Mouse (Mus musculus): Measurements from ENCODE around the gene Best1.

Best1 gene

DNA sequence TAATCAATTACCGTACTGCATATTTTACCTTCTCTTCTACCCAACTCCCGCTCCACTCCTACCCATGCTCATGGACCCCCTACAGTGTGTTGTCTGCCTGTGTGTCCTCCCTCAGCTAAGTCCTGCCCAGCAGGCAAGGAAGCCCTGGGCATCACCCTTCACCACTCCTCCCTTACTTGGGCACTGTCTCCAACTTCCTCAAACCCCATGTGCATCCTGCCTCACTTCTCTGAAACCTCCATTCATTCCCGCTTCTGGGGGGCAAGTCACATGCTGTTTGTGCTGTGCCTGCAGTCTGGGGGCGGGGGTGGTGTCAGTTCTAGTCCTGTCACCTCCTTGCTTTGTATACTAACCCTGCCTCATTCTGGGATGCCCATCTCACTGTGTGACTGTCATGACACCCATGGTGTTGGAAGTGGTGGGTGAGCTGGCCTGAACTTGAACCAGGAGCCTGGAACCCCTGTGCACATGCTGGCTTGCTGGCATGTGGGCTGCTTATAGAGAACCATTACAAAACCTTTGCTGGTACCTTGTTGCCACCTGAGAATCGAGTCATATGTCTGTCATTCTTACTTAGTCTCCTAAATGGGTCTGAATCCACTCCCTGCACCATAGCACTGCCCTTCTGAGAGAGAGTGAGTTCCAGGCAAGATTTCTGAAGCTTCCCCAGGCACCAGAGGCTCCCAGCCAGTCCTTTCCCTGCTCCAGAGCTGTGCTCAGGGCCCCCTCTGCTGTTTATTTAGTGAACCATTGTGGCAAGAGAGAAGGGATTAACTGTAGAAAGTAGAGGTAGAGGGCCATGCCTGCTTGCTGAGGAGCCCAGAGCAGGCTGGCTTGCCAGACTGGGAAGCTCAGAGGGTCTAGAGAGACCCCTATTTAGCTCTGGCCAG is 21.2 kb upstream of the Best1 start:
- peak; percentile 70 for DNase-seq (ENCODE audit: low spot score)

DNA sequence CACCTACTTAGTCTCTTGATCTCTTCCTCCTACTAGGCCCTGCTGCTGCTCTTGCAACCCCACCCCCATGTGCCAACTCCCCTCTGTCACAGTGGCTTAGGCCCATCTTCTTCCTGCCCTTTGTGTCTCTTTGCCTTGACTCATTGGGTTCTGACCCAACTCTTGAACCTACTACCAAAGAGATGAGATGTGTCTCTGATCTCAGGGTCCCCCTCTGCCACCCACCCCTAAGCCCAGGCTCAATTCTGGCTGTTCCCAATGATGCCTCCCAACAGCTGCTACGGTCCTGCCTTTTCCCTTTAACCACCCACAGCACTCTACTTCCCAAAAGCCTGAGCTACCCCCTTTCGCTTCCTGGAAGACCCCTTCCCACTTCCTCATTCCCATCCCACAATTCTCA is 20.5 kb upstream of the Best1 start:
- DNase-seq (ENCODE audit: low spot score): no peak

DNA sequence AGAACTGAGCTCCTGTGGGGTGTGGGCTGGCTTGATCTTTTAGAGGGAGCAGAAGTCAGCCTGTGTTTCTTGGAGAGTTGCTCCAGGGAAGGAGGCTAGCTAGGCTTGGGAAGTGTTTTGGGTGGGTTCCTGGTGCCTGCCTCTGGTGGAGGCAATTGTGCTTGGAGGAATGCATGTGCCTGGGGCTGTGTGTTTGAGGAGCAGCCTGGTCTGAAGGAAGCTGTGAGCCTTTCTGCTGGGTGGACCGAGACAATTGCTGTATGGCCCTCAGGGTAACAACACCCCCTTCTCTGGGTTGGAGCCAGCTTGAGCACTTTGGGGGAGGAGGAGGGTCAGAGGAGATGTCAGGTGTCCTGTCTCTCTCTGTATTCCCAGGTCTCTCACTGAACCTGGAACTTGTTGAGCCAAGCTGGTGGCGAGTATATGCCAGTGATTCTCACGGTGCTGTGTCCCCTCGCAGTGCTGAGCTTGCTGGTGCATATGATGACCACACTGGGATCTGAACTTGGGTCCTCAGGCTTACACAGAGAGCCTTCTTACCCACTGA is 17.9 kb upstream of the Best1 start:
- DNase-seq (ENCODE audit: low spot score): no peak

DNA sequence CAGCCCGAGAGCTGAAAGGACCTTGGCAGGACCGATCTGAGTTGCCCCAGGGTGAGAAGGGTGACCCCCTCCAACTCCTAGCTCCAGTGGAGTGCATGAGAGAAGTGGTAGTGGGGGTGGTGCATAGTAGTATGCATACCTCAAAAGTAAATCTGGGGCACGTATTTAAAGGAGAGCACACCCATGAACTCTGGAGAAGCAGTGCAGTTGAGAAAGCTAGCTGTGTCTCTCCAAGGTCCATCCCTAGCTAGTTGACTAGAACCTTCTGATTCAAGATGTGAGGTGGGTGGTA is 17.0 kb upstream of the Best1 start:
- no peak for DNase-seq (ENCODE audit: low spot score)

DNA sequence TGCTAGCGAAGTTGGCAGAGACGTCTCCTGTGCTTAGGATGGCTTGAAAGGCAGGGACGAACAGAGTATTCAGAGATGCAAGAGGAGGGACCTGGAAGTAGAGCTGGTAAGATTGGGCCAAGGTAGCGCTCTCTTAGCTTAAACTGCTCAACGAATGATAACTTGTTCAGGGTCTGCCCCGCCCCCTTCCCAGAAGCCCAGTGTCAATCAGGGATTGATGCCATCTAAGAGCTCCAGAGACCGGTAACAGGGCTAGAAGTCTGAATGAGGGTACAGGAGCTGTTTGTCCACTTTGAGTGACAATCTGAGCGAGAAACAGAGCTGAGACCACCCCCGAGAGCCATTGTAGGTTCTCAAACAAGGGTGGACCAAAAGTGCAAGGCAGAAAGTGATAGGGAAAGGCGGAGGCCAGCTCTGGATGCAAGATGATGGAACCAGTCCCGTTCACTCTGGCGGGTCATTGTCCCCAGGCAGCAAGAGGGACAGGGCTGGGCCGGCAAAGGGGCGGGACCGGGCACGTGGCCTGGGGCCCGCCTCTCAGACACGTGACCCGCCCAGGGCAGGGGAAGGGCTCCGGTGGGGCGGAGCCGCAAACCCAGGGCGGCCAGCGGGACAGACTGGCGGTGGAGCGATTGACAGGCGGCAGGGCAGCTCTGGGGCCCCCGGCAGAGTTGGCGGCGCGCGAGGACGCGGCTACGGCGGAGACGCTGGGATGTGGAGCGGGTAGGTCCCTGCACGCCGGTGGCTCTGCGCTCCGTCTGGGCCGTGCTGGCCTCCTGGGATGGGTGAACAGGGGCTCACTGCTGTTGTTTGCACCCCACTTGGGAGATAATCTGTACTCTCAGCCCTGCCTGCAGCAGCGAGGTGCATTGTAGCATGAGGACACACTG is 16.4 kb upstream of the Best1 start:
- DNase-seq (ENCODE audit: low spot score): peak; percentile 88

DNA sequence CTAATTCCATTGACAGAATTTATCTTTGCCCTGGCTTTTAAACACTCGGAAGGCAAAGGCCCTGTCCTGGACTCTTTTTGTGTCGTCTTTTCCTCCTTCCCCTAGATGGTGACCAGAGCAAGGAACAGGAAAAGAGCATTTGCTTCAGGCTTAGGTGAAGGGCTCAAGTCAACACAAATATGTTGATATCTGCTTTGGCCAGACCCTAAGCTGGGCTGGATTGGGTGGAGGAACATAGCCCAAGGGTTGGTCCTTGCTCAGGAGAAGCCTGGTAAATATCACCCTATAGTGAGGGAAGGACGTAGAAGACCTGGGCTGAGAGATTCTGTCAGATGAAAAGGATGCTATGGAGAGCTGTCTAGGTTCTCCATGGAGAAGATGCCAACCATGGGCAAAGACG is 14.7 kb upstream of the Best1 start:
- DNase-seq (ENCODE audit: low spot score): no peak

DNA sequence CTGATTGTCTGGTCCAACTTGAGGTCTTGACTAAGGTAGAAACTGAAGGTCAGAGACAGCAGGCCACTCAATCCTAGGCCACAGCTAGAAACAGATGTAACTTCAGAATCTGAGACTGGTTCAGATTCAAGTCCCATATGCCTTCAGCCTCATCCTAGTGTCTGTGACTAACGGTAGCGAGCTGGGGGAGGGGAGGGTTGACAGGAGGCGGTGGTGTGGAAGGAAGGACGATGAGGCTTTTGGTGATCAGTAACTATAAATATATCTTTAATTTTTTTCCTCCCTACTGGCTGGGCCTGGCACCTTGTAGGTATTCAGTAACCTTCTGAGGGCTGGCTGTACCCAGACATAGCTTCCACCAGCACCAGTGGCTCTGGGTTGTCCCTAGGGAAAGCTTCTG is 14.0 kb upstream of the Best1 start:
- DNase-seq (ENCODE audit: low spot score): no peak

DNA sequence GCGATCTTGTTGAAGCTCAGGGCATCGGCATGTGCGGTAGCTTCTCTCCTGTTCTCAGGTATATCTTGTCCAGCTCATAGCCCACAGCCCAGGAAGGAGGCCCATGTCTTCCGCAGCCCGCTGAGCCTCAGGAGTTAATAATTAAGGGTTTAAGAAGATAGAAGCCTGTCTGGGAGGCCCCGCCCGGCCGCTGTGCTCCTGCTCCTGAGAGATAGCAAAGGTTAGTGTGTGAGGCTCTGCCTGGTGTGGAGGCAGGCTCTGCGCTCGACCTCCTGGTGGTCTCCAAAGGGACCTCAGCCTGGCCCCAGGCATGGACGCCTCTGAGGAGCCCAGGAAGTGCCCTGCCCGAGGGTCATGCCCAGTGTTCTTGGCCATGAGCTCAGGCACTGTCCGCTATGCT is 13.4 kb upstream of the Best1 start:
- DNase-seq (ENCODE audit: low spot score): no peak

DNA sequence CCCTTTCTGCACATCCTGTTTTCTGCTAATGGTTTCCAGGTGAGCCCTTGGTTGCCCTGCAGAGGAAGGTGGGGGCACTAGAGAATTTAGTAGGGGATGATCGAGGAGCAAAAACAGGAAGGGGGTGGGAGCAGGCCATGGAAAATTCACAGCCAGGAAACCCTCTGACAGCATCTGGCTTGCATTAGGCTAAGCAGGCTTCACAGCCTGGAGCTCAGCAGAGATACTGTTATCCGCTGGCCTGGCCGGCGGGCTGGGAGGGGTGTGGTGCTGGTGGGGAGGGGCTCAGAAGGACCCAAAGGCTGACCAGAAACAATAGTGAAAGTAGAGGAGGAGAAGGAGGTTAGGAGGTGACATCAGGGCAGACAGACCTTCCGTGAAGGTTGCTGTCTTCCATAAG is 12.5 kb upstream of the Best1 start:
- DNase-seq (ENCODE audit: low spot score): no peak

DNA sequence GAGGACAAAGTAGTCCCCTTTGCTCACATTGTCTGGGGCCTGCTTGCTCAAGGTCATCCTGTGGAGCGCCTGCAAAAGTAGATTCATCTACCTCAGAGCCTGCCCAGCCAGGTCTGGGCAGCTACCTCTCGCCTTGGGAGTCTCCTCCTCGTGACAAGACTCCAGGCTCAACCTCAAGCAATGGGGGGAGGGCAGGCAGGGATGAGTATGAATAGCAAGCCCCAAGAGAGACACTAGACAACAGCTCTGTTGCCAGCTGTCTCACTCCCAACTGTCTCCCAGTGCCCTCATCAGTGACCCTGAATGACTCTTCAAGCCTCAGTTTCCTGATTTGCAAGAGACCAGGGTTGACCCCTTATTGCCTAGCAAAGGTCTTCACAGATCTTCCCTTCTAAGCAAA is 11.9 kb upstream of the Best1 start:
- no peak for DNase-seq (ENCODE audit: low spot score)

DNA sequence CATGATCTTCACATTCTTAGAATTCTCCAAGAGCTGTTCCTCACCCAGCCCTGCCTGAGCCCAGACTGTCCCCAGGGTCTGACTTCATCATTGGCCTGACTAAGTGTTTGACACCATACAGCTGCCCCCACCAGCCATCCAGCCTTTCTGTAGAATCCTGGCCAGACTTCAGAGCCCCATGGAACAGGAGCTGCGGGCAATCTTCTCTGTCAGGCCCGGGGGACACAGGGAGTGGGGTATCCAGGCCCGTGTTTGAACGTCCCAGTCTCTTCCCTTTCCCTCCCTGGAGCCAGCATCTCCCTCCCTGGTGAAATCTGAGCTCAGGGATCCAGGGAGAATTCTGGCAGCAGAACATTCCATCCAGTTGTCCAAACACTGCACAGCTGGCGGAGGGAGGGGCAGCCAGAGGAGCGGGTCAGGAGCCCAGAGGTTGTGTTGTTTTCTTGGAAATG is 11.4 kb upstream of the Best1 start:
- DNase-seq (ENCODE audit: low spot score): peak; percentile 3

DNA sequence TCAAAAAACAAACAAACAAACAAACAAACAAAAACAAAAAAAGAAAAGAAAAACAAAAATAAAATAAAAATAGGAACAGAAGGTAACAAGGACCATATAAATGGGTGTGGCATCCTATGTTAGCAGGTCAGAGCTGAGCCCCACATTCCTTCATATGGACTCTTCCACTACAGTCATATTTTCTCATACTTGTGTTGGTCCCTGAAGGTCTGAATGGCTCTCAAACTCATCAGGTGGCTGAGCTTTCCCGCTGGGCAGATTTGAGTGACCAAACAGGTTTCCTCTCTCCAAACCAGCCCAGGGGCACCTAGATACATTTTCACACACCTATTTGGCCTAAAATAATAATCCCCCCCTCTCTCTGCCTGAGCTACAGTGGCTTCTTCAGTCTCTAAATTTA is 10.0 kb upstream of the Best1 start:
- DNase-seq (ENCODE audit: low spot score): no peak

DNA sequence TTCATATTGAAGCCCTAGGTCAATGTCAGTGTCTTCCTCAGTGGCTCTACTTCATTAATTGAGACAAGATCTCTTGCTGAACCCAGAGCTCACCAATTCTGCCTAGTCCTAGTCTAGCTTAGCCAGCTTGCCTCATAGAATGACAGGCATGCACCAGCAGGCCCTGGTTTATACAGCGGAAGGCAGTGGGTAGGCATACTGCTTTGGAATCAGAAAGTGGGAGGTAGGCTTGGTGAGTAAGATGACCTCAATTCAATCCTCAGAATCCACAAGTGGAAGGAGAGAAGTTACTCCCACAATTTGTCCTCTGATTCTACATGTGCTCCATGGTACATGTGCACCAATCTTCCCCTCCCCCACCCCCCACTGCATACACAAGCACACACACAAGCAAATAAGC is 2.3 kb upstream of the Best1 start:
- no peak for DNase-seq (ENCODE audit: low spot score)

DNA sequence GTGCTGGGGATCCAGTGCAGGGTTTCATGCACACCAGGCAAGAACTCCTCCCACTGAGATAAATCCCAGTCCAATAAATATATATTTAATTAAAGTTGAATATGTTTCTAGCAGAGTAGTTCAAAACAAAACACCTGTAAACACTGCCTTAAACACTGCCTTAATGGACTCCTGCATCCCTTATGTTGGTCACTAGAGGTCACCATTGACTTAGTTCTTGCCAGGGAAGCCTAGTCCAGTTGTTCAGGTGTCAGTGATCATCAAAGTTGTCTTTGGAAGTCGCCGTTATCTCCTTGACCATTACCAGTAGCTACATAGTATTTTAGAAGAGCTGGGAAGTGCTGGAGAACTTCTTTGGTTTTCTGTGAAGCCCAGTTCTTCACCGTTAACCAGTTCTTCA is 1.1 kb downstream of the Best1 start:
- DNase-seq (ENCODE audit: low spot score): no peak

DNA sequence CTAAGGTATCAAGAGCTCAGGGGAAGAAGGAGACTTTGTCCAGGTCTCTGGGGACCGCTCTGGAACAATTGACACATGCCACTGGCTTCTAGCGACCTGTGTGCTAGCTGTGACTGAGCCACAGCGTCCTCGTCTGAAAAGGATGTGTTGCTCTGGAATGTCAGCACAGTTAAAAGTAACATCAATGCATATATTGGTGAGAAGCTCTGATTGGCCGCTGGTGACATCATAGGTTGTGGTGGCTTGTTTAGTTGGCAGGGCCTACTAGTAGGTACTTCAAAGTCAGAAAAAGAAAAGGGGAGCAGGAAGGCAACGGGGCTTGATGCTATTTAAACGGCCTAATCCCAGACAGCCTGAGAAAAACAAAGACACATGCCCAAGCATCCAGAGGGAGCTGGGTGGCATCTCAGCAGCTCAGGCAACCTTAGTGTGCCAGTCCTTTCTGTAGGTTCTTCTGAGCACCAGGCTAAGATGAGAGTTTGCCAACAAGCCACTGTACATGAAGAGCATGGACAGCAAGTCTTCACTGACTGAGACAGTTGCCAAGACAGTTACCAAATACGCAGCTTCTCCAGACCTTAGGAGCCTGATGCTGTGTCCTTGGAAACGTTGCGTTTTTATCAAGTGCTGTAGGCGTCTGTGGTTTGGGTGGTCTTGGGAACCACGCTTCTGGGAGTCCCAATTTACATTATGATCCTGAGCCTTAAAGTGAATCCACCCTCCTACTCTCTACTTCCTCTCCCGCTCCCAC is 2.5 kb downstream of the Best1 start:
- DNase-seq (ENCODE audit: low spot score): no peak

DNA sequence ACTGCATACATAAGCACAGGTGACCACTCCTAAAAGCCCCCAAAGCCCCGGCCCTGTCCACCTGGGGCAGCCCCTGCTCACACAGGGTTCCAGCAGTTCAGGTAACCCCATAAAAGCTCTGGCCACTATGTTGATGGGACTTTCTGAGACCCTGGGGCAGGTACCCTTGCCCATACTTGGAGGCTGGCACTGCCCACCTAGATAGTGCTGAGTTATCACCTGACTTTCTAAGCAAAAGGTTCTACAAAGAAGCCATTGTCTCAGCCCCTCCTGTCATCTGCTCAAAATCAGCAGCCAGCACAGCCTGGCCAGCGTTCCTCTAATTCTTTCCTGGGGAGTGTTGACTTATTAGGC is 3.4 kb downstream of the Best1 start:
- DNase-seq (ENCODE audit: low spot score): no peak

DNA sequence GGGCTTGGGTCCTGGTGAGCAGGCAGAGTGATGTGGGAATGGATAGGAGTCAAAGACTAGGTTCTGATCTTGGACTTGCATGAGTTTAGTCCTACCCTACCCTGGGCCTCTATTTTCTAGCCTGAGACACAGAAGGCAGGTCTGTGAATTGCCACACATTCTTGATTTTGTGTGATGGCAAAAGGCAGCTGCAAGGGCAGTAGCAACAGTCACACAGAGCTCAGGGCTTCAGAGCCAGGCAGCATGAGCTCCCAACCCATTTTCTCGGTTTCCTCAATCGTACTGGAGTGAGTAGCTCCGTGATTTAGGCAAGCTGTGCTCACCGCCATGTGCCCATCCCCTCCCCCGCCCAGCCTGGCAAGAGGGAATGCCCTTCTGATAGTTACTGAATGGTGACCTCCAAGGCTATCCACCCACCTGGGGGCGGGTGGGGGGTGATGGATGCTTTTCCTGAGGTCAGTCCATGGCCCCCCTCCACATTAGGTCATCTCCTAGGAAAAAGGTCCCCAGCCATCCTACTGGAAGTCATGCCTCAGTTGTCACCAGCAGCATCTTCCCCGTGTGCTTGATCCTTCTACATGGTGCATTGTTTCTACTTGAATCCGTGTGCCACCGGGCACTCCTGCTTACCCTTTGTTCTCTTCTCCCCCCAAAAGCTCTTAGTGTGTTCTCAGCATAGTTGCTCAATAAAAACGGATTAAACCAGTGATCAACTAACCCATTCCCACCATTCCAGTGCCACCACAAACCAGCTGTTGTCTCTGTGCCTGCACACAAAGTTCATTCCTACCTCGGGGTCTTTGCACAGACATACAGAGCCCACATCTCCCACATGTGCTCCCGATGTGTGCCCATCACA is 4.0 kb downstream of the Best1 start:
- no peak for DNase-seq (ENCODE audit: low spot score)

DNA sequence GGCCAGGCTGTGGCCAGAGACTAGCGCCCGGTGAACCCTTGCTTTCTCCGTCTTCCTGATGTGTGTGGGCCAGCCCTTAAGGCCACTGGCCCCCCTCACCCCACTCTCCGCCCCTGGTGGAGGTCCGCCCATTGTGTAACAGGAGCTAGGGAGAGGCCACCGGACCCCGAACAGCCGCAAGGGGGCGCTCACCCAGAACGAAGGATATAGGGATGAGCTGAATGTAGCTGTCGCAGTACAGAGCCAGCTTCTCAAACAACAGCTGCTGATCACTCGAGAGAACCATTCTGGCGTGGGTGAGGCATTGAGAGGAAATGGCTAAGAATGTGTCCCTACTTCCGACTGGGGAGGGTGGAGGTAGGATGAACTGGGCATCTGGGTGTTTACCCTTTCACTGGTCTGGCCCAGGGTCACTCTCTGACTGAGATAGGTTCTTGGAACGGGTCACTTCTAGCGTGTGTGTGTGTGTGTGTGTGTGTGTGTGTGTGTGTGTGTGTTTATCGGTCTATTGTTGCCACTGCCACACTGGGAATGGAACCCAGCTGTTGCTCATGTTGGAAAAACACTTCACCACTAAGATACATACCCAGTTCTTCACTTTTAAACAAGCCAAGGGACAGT is 8.3 kb downstream of the Best1 start:
- peak; percentile 92 for DNase-seq (ENCODE audit: low spot score)

DNA sequence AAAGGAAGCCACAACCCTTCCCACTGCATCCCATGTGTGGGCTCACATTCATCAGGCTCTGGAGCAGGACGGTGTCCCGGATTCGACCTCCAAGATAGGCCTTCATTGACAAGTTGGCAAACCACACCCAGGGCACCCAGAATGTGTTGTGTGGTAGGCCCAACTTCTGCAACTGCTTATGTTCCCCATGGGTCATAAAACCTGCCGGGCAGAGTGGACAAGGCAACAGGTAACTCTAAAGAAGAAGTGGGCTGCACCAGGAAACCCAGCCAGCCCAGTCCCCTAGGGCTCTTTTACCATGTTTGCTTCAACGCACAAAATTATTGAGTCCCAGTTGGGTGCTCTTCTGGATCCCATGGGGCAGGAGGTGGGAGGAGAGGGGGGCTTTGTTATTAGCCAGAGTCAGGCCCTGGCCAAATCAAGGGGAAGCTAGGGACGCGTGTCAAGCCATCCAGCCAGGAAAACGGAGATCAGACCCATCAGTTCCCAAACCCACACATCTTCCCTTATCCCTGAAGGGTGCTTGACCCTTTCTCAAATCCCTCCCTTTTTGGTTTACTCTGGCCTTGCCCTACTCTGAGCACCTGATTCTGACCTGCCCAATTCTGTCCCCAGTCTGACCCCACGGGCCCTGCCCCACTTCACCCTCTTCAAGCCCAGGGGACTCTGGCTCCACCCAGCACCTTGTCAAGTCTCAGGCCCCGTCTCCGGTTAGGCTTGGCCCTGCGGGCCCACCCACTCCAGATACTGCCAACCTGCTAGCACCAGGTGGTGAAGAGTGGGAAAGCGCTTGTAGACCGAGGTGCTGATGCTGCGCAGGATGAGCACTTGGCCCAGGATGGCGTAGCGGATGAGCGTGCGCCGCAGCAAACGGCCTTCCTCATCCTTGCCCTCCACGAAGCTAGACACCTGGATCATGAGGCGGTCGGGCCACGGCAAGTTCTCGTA is 9.1 kb downstream of the Best1 start:
- peak; percentile 23 for DNase-seq (ENCODE audit: low spot score)

DNA sequence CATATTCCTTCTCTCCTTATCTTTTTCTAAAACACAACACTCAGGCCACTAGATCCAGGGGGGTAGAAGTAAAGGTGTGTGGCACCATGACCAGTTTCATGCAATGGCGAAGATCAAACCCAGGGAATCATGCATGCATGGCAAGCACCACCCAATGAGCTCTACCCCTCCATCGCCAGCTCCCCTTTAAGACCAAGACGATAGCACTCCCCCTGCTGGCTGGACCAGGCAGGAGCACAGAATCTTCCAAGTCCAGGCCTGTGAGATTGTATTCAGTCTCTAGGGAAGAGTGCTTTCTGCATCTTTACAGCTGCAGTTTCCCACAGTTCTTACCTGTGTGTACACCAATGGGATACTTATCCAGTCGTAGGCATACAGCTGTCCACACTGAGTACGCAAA is 10.1 kb downstream of the Best1 start:
- peak; percentile 89 for DNase-seq (ENCODE audit: low spot score)
